ENCODE assay signal across 8 mouse cellular contexts in genomic region chr9:113741108-113741636, GRCm38 (mm10). TPM values are rescaled to one million over a fixed set of nuclear protein-coding genes. Genes with fewer than 3 reads are reported as not detected.
DNase-seq lines count a peak whose midpoint lies in the region; ATAC-seq and TF ChIP-seq lines count a peak whose summit lies in the region.

TSS of gene Clasp2 (plus strand) at chr9:113741473.

- under 1% methylated on average over 32 of the region's 63 CpGs for WGBS in forebrain, embryonic 13.5 days
- WGBS in heart, postnatal 0 days, result under 1% methylated on average over 61 of the region's 63 CpGs
- under 1% methylated on average over 62 of the region's 63 CpGs for WGBS in liver, embryonic 16.5 days (ENCODE audit: insufficient replicate concordance)
- under 1% methylated on average over 63 of the region's 63 CpGs for WGBS in neural tube, embryonic 12.5 days
- under 1% methylated on average over 61 of the region's 63 CpGs for WGBS in stomach, postnatal 0 days

- no peak within 1 kb of the TSS for H3K27ac ChIP-seq in ES-Bruce4 (ENCODE audit: insufficient read depth, low read length)
- peak within 1 kb of the TSS; percentile 77 for H3K27ac ChIP-seq in forebrain, embryonic 13.5 days
- H3K27ac ChIP-seq in heart, postnatal 0 days (ENCODE audit: low read depth), result peak within 1 kb of the TSS; percentile 88
- H3K27ac ChIP-seq in liver, embryonic 16.5 days (ENCODE audit: low read length), result peak within 1 kb of the TSS; percentile 78
- peak within 1 kb of the TSS; percentile 59 for H3K27ac ChIP-seq in neural tube, embryonic 12.5 days
- H3K27ac ChIP-seq in stomach, postnatal 0 days (replicated peaks), result peak within 1 kb of the TSS; percentile 95

- H3K36me3 ChIP-seq in ES-Bruce4 (ENCODE audit: control insufficient read depth, insufficient read depth, low read length, poor library complexity, severe bottlenecking), result no peaks in the 10 kb centered on the region
- no peaks in the 10 kb centered on the region for H3K36me3 ChIP-seq in forebrain, embryonic 13.5 days (ENCODE audit: poor library complexity, severe bottlenecking)
- H3K36me3 ChIP-seq in heart, postnatal 0 days (replicated peaks; ENCODE audit: control insufficient read depth, insufficient read depth, low read length), result no peaks in the 10 kb centered on the region
- H3K36me3 ChIP-seq in liver, embryonic 16.5 days (ENCODE audit: control insufficient read depth, insufficient read depth), result no peaks in the 10 kb centered on the region
- H3K36me3 ChIP-seq in neural tube, embryonic 12.5 days, result no peaks in the 10 kb centered on the region
- H3K36me3 ChIP-seq in stomach, postnatal 0 days (ENCODE audit: control insufficient read depth, insufficient read depth, low read length), result no peaks in the 10 kb centered on the region

- peak within 1 kb of the TSS; percentile 94 for H3K9ac ChIP-seq in ES-Bruce4 (ENCODE audit: low read depth, poor library complexity, severe bottlenecking)
- H3K9ac ChIP-seq in forebrain, embryonic 13.5 days, result peak within 1 kb of the TSS; percentile 80
- H3K9ac ChIP-seq in heart, postnatal 0 days (replicated peaks; ENCODE audit: low read depth, low read length), result peak within 1 kb of the TSS; percentile 85
- peak within 1 kb of the TSS; percentile 89 for H3K9ac ChIP-seq in liver, embryonic 16.5 days (ENCODE audit: low read depth, low read length)
- peak within 1 kb of the TSS; percentile 81 for H3K9ac ChIP-seq in neural tube, embryonic 12.5 days
- H3K9ac ChIP-seq in stomach, postnatal 0 days (ENCODE audit: low read length), result peak within 1 kb of the TSS; percentile 92

- H3K4me1 ChIP-seq in ES-Bruce4 (ENCODE audit: control insufficient read depth, insufficient read depth, low read length), result no peaks in the 10 kb centered on the region
- peaks cover 12% of the 10 kb centered on the region for H3K4me1 ChIP-seq in forebrain, embryonic 13.5 days
- H3K4me1 ChIP-seq in heart, postnatal 0 days (ENCODE audit: control insufficient read depth, insufficient read depth), result peaks cover 7% of the 10 kb centered on the region
- H3K4me1 ChIP-seq in liver, embryonic 16.5 days (ENCODE audit: control insufficient read depth, low read depth, low read length), result peaks cover 13% of the 10 kb centered on the region
- peaks cover 14% of the 10 kb centered on the region; the same call in 1 of the 2 replicates for H3K4me1 ChIP-seq in neural tube, embryonic 12.5 days
- H3K4me1 ChIP-seq in stomach, postnatal 0 days (replicated peaks; ENCODE audit: control insufficient read depth, insufficient read depth), result peaks cover 7% of the 10 kb centered on the region; the same call in 1 of the 2 replicates

- H3K9me3 ChIP-seq in ES-Bruce4 (replicated peaks; ENCODE audit: control insufficient read depth, insufficient read depth, low read length, poor library complexity, severe bottlenecking), result no peaks in the 10 kb centered on the region
- no peaks in the 10 kb centered on the region for H3K9me3 ChIP-seq in forebrain, embryonic 13.5 days (replicated peaks)
- no peaks in the 10 kb centered on the region for H3K9me3 ChIP-seq in heart, postnatal 0 days (replicated peaks; ENCODE audit: control insufficient read depth, low read length)
- H3K9me3 ChIP-seq in liver, embryonic 16.5 days (replicated peaks; ENCODE audit: control insufficient read depth, low read length), result no peaks in the 10 kb centered on the region
- no peaks in the 10 kb centered on the region for H3K9me3 ChIP-seq in neural tube, embryonic 12.5 days
- no peaks in the 10 kb centered on the region for H3K9me3 ChIP-seq in stomach, postnatal 0 days (ENCODE audit: control insufficient read depth, low read length)

- H3K27me3 ChIP-seq in ES-Bruce4 (ENCODE audit: control insufficient read depth, insufficient read depth, low read length, poor library complexity, severe bottlenecking), result no peaks in the 10 kb centered on the region
- H3K27me3 ChIP-seq in forebrain, embryonic 13.5 days, result no peaks in the 10 kb centered on the region
- no peaks in the 10 kb centered on the region for H3K27me3 ChIP-seq in heart, postnatal 0 days (ENCODE audit: control insufficient read depth, insufficient read depth, low read length)
- H3K27me3 ChIP-seq in liver, embryonic 16.5 days (ENCODE audit: control insufficient read depth, insufficient read depth, low read depth, low read length), result no peaks in the 10 kb centered on the region
- H3K27me3 ChIP-seq in neural tube, embryonic 12.5 days (replicated peaks), result no peaks in the 10 kb centered on the region
- no peaks in the 10 kb centered on the region for H3K27me3 ChIP-seq in stomach, postnatal 0 days (ENCODE audit: control insufficient read depth, insufficient read depth, low read length)

- DNase-seq in c-Kit-positive CD71-positive TER-119-positive erythroid progenitor cells, embryonic 14.5 days (ENCODE audit: low spot score), result peak; percentile 70
- DNase-seq in heart, postnatal 0 days (ENCODE audit: low spot score), result peak; percentile 83
- peak; percentile 86 to 87 for DNase-seq in kidney, postnatal 36 days
- peak; percentile 83 for DNase-seq in stomach, postnatal 0 days (ENCODE audit: low spot score)

- H3K4me2 ChIP-seq in forebrain, embryonic 13.5 days, result peak within 1 kb of the TSS; percentile 71
- peak within 1 kb of the TSS; percentile 100 for H3K4me2 ChIP-seq in heart, postnatal 0 days (ENCODE audit: low read depth, low read length)
- H3K4me2 ChIP-seq in liver, embryonic 16.5 days (ENCODE audit: low read depth, low read length), result peak within 1 kb of the TSS; percentile 82
- H3K4me2 ChIP-seq in neural tube, embryonic 12.5 days (replicated peaks), result peak within 1 kb of the TSS; percentile 93
- H3K4me2 ChIP-seq in stomach, postnatal 0 days (replicated peaks; ENCODE audit: low read depth), result peak within 1 kb of the TSS; percentile 70

- ATAC-seq in forebrain, embryonic 13.5 days, result peak; percentile 97
- peak; percentile 92 for ATAC-seq in heart, postnatal 0 days (ENCODE audit: insufficient read depth, low read depth)
- ATAC-seq in liver, embryonic 16.5 days (ENCODE audit: low read depth), result peak; percentile 94
- ATAC-seq in neural tube, embryonic 12.5 days (ENCODE audit: low FRiP score, low read depth), result peak; percentile 98
- peak; percentile 93 for ATAC-seq in stomach, postnatal 0 days (ENCODE audit: low FRiP score, low TSS enrichment)

- no peak for TF ChIP-seq POLR2A in ES-Bruce4 (IDR thresholded peaks at IDR 0.05; ENCODE audit: insufficient read depth, low read length)

- no peak for TF ChIP-seq CTCF in ES-Bruce4 (IDR thresholded peaks at IDR 0.05; ENCODE audit: low read depth, low read length)
- TF ChIP-seq CTCF in heart, postnatal 0 days (IDR thresholded peaks at IDR 0.05; ENCODE audit: low read depth), result no peak
- no peak for TF ChIP-seq CTCF in stomach, postnatal 0 days (IDR thresholded peaks at IDR 0.05; ENCODE audit: low read depth)

- H3K4me3 ChIP-seq in ES-Bruce4 (ENCODE audit: low read depth, low read length), result peak within 1 kb of the TSS; percentile 81
- peak within 1 kb of the TSS; percentile 91 for H3K4me3 ChIP-seq in forebrain, embryonic 13.5 days
- peak within 1 kb of the TSS; percentile 92 for H3K4me3 ChIP-seq in heart, postnatal 0 days (ENCODE audit: low read depth, low read length)
- H3K4me3 ChIP-seq in liver, embryonic 16.5 days (ENCODE audit: low read depth, low read length), result peak within 1 kb of the TSS; percentile 94
- peak within 1 kb of the TSS; percentile 94 for H3K4me3 ChIP-seq in neural tube, embryonic 12.5 days
- H3K4me3 ChIP-seq in stomach, postnatal 0 days (ENCODE audit: low read depth, low read length), result peak within 1 kb of the TSS; percentile 100

- TF ChIP-seq EP300 in ES-Bruce4 (IDR thresholded peaks at IDR 0.05; ENCODE audit: insufficient read depth, low read depth, low read length), result no peak
- no peak for TF ChIP-seq EP300 in heart, postnatal 0 days (IDR thresholded peaks at IDR 0.05; ENCODE audit: low read depth)
- TF ChIP-seq EP300 in stomach, postnatal 0 days (optimal IDR thresholded peaks at IDR 0.05), result no peak

RNA-seq across cellular contexts. Expression of gene Clasp2, which starts in this region (rescaled TPM):
- 70.3 and 71.5 TPM in 2 replicates for polyA plus RNA-seq in ES-Bruce4 (2011; ENCODE audit: insufficient read depth, insufficient read length, low read depth, missing spikeins)
- polyA plus RNA-seq in forebrain, embryonic 13.5 days (2015; fragmentation: Nextera tagmentation; extraction: Ambion mirVana), result 84.9 and 91.3 TPM in 2 replicates
- total RNA-seq in heart, postnatal 0 days (2014; rRNA removed; ENCODE audit: low replicate concordance), result 39.7 and 46.0 TPM in 2 replicates
- 15.4 and 15.8 TPM in 2 replicates for polyA plus RNA-seq in heart, postnatal 0 days (2015; fragmentation: Nextera tagmentation; extraction: Ambion mirVana)
- 8.7 and 9.3 TPM in 2 replicates for polyA plus RNA-seq in liver, embryonic 16.5 days (2015; fragmentation: Nextera tagmentation; extraction: Ambion mirVana)
- 82.7 and 83.4 TPM in 2 replicates for polyA plus RNA-seq in neural tube, embryonic 12.5 days (2016; fragmentation: Nextera tagmentation; extraction: Ambion mirVana)
- 8.4 and 8.6 TPM in 2 replicates for polyA plus RNA-seq in stomach, postnatal 0 days (2015; fragmentation: Nextera tagmentation; extraction: Ambion mirVana)
